Mouse (Mus musculus): ENCODE results near the gene Mcoln3. TPM values are rescaled to one million over a fixed set of nuclear protein-coding genes. Genes with fewer than 3 reads are reported as not detected.

The Mcoln3 gene
- total RNA-seq (2015; ENCODE audit: low replicate concordance), result not detected in 2 replicates
- 0.28 TPM in 1 of 2 replicates, not detected in the other for total RNA-seq (2017; ENCODE audit: low replicate concordance)

DNA sequence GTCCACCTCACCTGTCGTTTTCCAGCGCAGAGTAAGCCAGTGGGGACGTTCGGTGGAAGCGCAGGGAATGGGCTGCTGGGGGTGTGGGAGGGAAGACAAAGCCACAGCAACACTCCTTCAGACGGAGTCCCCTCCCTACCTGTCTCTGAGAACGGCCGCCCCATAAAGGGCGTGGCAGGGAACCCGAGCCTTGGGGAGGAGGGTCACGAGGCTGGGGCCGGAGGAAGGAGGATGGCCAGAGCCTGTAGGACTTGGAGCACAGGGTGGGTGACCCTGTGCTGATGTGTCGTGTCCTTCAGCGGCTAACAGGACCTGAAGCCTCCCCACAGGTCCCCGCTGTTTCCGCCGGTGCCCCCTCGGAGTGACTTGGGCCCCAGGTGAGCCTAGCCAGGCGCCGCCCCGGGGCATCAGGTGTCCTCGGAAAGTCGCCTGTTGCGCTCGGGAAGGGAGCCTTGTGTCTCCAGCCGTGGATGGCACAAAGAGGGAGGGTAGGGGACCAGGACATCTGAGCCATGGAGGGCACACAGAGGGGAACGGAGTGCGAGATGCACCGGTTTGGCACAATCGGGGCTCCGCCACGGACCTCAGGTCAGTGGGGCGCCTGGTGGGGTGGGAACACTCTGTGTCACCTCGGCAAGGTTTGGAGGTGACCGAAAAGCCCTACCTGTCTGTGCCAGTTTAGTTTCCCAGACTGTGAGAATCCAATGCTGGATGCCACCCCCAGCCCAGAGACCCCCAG lies at the start of gene Mcoln3:
Gene Mcoln3, plus strand, starts transcription at position 193 of the 739 bp plus-strand sequence.
- ATAC-seq (replicated peaks; ENCODE audit: low FRiP score, poor library complexity, severe bottlenecking), result no peak

- ATAC-seq (replicated peaks; ENCODE audit: low FRiP score, poor library complexity, severe bottlenecking), result no peak
These were observed 48.0 kb upstream of the Mcoln3 start for GRCm38 (mm10) chr3:146069276-146069675.

- ATAC-seq (replicated peaks; ENCODE audit: low FRiP score, poor library complexity, severe bottlenecking), result no peak
These were observed 44.5 kb upstream of the Mcoln3 start for GRCm38 (mm10) chr3:146072780-146073179.

GRCm38 (mm10) chr3:146080241-146080640 lies 37.0 kb upstream of the Mcoln3 start:
- ATAC-seq (replicated peaks; ENCODE audit: low FRiP score, poor library complexity, severe bottlenecking), result no peak

DNA sequence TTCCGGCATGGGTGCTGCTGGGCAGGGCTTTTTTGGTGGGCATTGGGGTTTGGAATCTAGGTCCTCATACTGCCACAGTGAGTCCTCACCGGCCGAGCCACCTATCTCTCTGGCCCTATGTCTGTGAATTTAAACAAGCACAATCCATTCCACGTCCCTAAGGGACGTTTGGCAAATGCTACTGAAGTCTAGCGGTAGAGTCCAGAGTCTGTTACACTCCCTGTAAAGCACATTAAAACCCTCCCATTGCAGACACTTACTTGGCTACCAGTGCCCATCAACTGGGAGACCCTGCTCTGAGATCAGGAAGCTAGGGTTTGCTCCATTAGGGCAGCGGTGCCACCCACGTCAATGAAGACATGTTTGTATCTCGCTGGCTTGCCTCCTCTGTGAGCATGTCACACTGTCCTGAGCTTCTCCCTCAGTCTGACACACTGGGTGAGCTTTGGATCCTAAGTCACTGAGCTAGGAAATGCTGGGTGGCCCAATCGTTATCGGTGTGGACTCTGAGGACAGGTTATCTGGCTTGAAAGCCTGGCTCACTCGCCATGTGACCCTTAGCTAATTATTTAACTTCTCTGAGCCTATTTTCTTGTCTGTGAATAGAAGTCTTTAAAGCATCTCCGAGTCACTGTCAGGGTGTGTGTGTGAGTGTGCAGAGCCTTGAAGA lies 26.1 kb upstream of the Mcoln3 start:
- no peak for ATAC-seq (replicated peaks; ENCODE audit: low FRiP score, poor library complexity, severe bottlenecking)

GRCm38 (mm10) chr3:146095066-146095465 lies 22.2 kb upstream of the Mcoln3 start:
- no peak for ATAC-seq (replicated peaks; ENCODE audit: low FRiP score, poor library complexity, severe bottlenecking)

DNA sequence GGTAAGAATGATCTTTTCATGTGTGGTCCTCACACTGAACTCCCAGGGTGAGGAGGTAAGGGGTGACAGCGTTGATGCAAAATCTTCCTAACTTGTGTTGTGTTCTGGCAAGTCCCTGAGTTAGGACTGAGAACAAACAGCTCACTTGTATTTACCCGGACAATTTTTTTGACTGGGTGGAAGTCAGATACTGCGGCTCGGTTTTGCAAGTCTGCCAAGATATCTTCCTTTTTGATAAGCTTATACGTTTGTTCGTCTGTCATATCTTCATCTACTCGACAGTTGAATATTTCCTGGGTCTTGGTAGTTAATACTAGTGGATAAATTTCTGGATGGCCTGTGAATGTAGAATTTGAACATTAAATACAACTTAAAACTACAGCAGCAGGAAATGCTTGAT lies 20.3 kb upstream of the Mcoln3 start:
- ATAC-seq (replicated peaks; ENCODE audit: low FRiP score, poor library complexity, severe bottlenecking), result no peak

GRCm38 (mm10) chr3:146097861-146098260 lies 19.4 kb upstream of the Mcoln3 start:
- ATAC-seq (replicated peaks; ENCODE audit: low FRiP score, poor library complexity, severe bottlenecking), result no peak

DNA sequence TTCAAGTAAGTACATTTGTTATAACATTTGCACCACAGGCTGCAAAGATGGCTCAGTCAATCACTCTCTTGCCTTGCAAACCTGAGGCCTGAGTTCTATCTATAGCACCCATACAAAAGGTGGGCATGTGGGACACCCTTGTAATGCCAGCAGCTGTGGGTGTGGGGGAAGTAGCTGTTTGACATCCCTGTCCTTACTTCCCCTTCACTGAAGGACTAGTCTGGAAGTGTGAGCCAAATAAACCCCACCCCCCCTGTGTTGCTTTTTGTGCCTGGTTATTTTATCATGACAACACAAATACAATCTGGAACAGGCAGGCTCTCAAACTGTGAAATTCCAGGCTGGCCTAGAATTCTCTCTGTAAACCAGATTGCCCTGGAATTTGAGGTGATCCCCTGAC lies 17.3 kb upstream of the Mcoln3 start:
- no peak for ATAC-seq (replicated peaks; ENCODE audit: low FRiP score, poor library complexity, severe bottlenecking)

DNA sequence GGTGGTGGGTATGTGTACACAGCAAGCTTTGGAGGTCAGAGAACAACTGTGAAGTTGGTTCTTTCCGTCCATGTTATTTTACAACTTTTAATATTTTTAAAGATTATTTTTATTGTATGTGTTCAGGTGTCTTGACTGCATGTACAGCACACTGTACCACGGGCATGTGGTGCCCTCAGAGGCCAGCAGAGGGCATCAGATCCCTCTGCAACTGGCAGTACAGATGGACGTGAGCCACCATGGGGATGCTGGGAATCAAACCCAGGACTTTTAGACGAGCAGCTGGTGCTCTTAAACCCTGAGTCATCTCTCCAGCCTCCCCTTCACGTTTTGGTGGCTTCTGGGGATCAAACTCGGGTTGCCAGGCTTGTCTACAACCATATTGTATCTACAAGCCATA lies 15.2 kb upstream of the Mcoln3 start:
- ATAC-seq (replicated peaks; ENCODE audit: low FRiP score, poor library complexity, severe bottlenecking), result no peak

GRCm38 (mm10) chr3:146107116-146107849 lies 10.0 kb upstream of the Mcoln3 start:
- no peak for ATAC-seq (replicated peaks; ENCODE audit: low FRiP score, poor library complexity, severe bottlenecking)

DNA sequence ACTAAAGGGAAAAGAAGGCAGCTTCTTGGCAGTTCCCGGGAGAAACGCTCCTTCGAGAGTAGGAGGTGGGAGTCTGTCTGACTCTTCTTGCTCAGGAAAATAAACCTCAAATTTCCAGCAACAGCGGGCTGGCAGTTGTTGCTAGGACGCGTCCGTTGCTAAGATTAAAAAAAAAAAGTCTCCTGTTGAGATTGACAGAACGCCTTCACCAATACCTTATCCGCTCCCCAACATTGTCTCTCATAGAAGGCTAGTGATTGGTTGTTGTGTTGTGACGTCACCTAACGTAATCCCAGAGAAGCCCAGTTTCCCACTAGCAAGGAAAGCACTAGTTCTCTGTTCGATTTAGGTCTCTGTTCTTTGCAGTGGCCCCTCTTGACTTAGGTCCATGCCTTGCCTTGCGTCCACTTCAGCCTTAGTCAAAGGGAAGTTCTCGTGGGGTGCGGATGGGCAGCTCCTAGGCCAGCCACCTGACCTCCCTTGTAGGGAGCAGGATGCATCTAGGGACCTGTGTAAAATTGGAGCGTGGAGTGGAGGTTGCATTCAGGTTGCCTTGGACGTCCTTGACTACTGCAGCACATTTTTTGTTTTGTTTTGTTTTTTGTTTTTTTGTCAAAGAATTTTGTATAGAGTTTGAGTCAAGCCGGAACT lies 9.2 kb upstream of the Mcoln3 start, which contains the start of gene Wdr63:
Gene Wdr63, minus strand, starts transcription at position 210 of the 651 bp plus-strand sequence.
- ATAC-seq (replicated peaks; ENCODE audit: low FRiP score, poor library complexity, severe bottlenecking), result no peak

DNA sequence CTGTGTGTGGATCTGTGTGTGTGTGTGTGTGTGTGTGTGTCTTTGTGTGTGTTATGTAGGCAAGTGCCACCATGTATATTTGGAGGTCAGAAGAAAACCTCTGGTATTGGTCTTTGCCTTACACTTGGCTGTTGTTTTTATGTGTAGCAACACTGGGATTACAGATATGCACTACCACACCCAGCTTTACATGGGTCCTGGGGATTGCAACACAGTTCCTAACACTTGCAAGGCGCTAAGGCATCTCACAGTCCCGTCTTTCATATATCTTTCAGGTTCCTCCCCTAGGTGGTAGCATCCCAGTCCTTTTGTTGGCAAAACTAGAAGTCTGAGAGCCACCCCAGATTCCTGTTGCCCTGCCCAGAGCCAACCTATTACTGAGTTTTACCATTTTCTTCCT lies 8.3 kb upstream of the Mcoln3 start:
- ATAC-seq (replicated peaks; ENCODE audit: low FRiP score, poor library complexity, severe bottlenecking), result no peak

DNA sequence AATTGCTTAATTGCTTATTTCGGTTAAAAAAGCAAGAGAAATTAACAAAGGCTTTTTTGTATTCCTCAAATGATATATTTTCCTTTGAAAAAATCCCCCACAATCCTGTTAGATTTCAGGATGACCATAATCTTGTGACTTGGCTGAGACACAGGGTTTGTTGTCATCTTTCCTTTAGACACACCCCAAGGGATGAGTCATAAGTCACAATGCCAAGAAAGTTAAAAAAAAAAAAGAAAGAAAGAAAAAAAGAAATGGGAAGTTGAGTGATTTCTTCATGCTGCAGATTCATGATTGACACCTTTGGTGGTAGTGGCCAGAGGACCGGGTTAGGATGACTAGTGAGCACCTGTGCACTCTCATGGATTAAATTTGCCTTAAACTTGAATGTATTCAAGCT lies 6.9 kb upstream of the Mcoln3 start:
- ATAC-seq (replicated peaks; ENCODE audit: low FRiP score, poor library complexity, severe bottlenecking), result no peak

GRCm38 (mm10) chr3:146110916-146111315 lies 6.3 kb upstream of the Mcoln3 start:
- no peak for ATAC-seq (replicated peaks; ENCODE audit: low FRiP score, poor library complexity, severe bottlenecking)

DNA sequence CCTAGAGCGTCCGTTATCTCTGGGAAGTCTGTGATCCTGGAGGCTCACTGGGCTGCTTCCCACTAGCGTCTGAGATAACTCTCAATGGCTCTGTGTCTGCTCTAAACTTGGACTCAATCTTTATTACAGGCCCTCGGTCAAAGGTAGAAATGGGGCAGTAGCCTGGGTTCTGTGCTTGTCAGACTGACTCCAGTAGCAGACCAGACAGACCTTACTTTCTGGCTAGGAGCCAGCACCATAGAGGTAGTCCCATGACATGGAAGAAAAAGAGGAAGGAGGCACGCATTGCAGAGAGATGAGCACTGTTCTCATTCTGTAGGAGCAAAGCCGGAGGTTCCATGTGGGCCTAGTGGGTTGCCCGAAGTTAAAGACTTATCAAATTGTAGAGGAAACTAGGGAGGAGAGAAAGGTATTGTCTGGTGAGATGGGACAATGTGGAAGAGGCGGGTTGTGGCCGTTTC lies 777 bp downstream of the Mcoln3 start:
- ATAC-seq (replicated peaks; ENCODE audit: low FRiP score, poor library complexity, severe bottlenecking), result no peak

DNA sequence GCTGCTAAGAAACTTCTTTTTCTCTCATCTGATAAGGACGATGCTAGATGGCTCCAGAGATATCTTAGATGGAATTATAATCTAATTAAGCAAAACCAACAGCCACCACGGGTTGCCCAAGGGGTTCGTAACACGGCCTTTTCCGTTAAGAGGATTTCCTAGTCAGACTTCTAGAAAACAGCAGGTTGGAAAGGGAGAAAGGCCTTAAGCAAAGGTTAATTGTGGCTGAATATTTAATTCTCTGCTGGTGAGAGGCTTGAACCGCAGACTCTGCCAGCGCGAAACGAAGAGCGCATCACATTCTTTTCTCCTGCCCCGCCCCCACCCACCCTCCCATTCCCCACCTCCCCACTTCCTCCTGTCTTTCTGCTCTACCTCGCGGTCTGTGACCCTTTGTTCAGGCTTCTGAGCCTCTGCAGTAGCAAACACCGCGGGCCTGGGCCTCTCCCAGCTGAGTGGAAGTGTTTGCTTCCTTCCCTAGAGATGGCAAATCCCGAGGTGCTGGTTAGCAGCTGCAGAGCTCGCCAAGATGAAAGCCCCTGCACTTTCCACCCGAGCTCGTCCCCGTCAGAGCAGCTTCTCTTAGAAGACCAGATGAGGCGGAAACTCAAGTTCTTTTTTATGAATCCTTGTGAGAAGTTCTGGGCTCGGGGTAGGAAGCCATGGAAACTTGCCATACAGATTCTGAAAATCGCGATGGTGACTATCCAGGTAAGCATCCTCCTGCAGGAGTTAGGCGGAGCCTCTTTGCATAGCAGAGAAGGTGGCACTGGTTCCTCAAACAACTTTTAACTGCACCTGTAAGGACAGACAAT lies 4.3 kb downstream of the Mcoln3 start:
- no peak for ATAC-seq (replicated peaks; ENCODE audit: low FRiP score, poor library complexity, severe bottlenecking)

- ATAC-seq (replicated peaks; ENCODE audit: low FRiP score, poor library complexity, severe bottlenecking), result no peak
These were observed 4.8 kb downstream of the Mcoln3 start for GRCm38 (mm10) chr3:146122125-146122420.

- no peak for ATAC-seq (replicated peaks; ENCODE audit: low FRiP score, poor library complexity, severe bottlenecking)
These were observed 5.7 kb downstream of the Mcoln3 start for GRCm38 (mm10) chr3:146122807-146123463.
